25 mouse cellular contexts compared by ENCODE assay signal in the genomic region with DNA sequence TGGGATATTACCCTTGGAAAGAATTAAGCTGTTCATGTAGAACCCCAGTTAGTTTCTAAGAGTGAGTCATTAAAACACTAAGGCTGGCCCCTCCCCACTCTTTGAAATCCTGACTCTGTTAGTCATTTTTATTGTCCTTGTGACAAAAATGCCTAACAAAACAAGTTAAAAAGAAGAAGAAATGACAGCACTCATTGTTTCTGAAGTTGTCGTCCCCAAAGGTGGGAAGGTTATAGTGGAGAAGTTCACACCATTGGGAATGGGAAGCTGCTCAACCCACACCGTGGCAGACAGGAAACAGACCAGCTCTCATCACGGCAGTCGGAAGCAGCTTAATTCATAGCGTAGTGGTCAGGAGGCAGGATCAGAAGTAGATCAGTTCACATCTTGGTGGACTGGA.
"Had no signal": no experiment of that assay in that cellular context is flagged by ENCODE, and none has a peak within 500 bp of the region (broad histone marks: within the 10 kb centered on the region; RNA-seq: fewer than 3 reads in every experiment).

No protein-coding gene starts in this region.

- DNase-seq: gastrocnemius, adult 2 months; gastrocnemius, postnatal 10 days; gastrocnemius, postnatal 25 days; heart, adult 2 months; heart, postnatal 14 days; heart, postnatal 36 days; kidney, adult 2 months; kidney, adult 9 months; kidney, postnatal 10 days; kidney, postnatal 25 days; liver; liver, embryonic 13.5 days had no signal

- H3K27me3 ChIP-seq: intestine, embryonic 15.5 days; limb, embryonic 12.5 days; liver, embryonic 13.5 days had no signal

- H3K4me1 ChIP-seq: heart, embryonic 15.5 days; intestine, embryonic 15.5 days; limb, embryonic 12.5 days; liver, embryonic 13.5 days had no signal

- H3K4me3 ChIP-seq: gastrocnemius, adult 2 months; heart, adult 2 months; heart, embryonic 13.5 days; heart, embryonic 15.5 days; hindbrain, embryonic 10.5 days; hindbrain, embryonic 12.5 days; intestine, embryonic 15.5 days; kidney, embryonic 15.5 days; layer of hippocampus, adult 2 months; left cerebral cortex, adult 2 months; limb, embryonic 10.5 days; limb, embryonic 12.5 days; liver, embryonic 13.5 days had no signal

- ATAC-seq: hindbrain, embryonic 16.5 days; inflammation-experienced regulatory T-cells, adult 6 months; intestine, embryonic 15.5 days; intestine, postnatal 0 days had no signal

- H3K9me3 ChIP-seq: heart, embryonic 13.5 days; heart, embryonic 15.5 days; hindbrain, embryonic 10.5 days; hindbrain, embryonic 12.5 days; intestine, embryonic 15.5 days; kidney, embryonic 15.5 days; limb, embryonic 10.5 days; limb, embryonic 12.5 days; liver, embryonic 13.5 days had no signal

- H3K36me3 ChIP-seq: heart, embryonic 13.5 days; heart, embryonic 15.5 days; hindbrain, embryonic 10.5 days; hindbrain, embryonic 12.5 days; intestine, embryonic 15.5 days; kidney, embryonic 15.5 days; limb, embryonic 10.5 days; limb, embryonic 12.5 days; liver, embryonic 13.5 days had no signal
